Mouse (Mus musculus): Measurements from ENCODE around the gene Set.

Gene Set

GRCm38 (mm10) chr2:30062249-30063093, 5.3 kb downstream of the Set start:
- peak; percentile 81 for DNase-seq

DNA sequence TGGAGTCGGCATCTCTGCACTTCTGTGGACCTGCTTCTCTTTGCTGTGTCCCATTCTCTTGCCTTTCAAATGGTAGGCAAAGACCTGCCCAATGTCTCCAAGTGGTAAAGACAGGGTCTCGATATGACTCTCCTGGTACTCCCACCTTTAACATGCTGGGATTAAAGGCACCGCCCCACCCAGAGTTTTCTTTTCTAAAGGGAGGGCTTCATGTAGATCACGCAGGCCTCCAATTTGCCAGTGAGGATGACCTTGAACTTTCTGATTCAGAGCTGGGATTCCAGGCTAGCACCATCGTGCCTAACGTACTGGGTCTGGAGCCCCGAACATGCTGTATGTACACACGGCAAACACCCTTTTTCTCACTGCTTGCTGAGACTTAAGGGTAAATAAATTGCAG, 6.1 kb downstream of the Set start:
- DNase-seq: no peak

DNA sequence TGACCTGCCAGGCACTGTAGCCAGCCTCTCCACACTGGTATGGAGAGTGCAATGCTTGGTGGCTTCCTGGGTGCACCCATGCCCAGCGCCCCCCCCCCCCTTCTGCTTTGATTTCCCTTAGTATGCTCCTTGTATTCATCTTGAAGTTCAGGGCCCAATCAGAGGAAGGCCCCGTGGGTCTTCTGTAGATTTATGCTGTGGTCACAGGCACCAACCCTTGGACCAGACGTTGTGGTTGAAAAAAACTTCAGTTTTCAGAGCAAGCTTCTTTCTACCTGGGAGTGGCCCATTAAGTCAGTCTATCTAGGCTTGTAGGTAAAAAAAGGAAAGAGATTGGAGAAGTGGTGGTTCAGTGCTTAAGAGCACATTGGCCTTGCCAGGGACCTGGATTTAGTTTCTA, 6.6 kb downstream of the Set start:
- no peak for DNase-seq

- DNase-seq: no peak
Measured at GRCm38 (mm10) chr2:30064298-30064697, 7.1 kb downstream of the Set start.

- DNase-seq: peak; percentile 97
Measured at GRCm38 (mm10) chr2:30066046-30066901, 9.1 kb downstream of the Set start.

GRCm38 (mm10) chr2:30067031-30067888, 10.1 kb downstream of the Set start:
- DNase-seq: peak; percentile 39

DNA sequence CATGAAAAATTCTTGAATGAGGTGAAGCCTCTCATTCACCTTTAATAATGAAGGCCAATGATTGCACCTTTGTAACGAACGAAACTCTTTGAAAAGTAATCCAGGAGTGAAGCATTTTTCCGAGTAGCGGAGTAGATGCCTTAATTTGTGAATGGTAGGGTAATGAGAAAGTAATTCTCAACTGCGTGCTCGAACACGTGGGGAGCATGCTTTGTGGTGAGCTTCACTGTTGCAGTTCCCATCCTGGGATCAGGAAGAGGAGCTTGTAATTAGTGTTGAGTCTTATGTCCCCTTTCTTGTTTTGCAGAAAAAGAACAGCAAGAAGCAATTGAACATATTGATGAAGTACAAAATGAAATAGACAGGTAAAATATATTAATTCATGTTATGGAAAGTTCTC, 10.8 kb downstream of the Set start:
- DNase-seq: no peak

- DNase-seq: no peak
Measured at GRCm38 (mm10) chr2:30072875-30073274, 15.7 kb downstream of the Set start.

DNA sequence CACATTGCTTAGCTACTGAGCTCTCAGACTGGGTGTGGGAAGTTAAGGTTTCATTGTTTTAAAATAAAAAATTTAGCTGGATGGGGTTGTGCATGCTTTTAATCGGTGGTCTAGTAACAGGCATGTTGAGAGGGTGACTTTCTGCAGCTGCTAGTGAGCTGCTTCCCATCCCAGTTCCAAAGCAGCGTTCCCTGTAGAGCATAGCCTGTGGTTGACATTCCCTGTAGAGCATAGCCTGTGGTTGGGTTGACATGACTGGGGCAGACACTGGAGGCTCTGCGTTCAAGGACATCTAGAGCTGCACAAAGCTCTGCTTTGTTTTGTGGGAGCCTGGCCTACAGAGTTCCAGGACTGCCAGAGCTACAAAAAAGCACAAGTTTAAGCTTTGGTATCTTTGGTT, 16.1 kb downstream of the Set start:
- no peak for DNase-seq

DNA sequence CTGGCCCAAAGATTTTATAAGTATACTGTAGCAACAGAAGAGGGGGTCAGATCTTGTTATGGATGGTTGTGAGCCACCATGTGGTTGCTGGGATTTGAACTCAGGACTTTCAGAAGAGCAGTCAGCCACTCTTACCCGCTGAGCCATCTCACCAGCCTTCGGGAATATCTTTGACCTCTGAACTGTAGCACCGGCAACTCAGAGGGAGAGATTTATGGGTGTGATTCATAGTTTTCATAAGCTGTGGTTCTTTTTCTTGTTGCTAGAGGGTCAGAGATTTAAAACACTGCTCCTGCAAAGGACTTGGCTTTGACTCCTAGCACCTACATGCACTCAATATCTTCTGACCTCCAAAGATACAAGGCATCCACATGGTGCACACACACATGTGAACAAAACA, 18.4 kb downstream of the Set start:
- no peak for DNase-seq

DNA sequence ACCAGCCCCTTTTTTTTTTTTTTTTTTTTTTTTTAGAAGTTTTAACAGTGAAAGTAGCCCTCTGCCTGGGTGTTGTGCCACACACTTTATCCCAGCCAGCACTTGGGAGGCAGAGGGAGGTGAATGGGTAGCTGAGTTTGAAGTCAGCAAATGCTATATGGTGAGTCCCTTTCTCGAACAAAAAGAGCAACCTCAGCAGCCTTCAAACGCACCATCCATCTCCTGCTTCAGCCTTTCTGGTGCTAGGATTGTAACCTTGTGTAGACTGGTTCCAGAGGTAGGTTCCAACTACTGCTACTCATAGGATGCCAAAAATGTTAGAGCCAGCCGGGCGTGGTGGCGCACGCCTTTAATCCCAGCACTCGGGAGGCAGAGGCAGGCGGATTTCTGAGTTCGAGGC, 19.3 kb downstream of the Set start:
- no peak for DNase-seq

- no peak for DNase-seq
Measured at GRCm38 (mm10) chr2:30076959-30077358, 19.8 kb downstream of the Set start.

DNA sequence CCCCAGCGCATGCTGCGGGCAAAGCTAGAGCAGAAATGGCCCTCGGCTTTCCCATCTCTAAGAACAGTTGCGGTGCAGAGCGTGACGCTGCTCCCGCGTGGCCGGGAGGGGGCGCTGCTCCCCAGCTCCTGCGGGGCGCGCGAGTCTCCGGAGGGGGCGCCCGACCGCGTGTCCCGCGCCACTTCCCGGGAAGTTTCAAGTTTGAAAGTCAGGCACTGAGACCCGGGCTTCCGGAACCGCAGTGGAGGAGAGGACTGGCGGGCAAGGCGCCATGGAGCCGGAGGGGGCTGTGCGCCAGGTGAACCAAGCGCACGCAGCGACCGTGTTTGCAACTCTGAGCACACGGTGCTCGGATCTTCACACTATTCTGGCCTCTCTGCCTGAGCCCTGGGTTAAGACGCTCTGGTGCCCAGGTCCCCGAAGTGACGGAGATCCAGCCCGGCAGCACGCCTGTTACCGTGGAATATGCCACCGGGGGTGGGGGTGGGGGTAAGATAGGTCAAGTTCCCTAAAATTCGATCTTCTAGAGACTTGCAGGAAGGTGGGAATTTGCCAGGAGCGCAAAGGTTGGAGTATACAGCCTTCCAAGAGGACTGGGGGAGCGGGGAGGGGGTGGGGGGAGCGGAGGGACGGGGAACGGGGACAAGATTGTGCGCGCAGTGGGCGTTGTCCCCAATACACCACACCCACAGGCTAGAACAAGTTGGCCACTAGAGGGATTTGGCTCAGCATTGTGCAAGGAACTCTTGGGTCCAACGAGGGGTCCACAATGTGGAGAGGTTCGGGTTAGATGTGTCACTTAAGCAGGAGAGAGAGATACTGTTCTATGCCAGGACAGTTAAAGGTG, 20.5 kb downstream of the Set start, which contains the start of gene Pkn3:
Pkn3 (plus strand) TSS at position 183 of the 847 bp plus-strand sequence.
- peak; percentile 86 for DNase-seq

DNA sequence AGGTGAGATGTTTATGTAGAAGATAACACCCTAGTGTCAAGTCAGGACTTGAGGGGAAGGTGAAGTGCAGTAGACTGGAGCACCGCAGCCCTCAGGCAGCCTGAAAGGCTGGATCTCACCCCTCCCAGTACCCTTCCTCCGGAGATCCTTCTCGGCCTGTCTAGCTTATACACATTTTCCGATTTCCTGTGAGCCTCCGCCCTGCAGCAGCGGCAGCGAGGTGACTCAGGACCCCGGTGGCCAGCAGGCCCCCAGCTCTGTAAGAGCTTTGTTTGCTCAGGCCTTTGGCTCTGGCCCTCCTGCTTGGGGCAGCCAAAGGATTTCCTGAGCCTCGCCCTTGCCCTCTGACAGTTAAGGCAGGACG, 21.2 kb downstream of the Set start:
- DNase-seq: no peak

DNA sequence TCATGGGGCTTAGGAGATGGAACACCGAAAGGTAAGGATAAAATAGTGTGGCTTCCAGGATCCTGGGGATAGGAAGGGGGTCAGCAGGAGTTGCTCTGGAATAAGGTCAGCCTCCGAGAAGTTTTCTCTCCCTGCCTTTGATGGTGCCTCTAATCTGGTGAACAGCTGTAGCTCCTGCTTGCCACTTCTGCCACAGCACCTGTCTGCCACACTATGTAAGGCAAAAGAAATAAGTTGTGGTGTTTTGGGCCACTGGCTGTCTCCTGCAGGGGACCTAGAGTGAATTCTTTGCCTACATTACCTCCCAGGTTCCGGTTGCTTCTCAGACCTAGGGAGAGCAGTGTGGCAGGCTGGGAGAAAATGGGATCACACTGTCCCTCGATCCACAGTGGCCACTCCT, 21.6 kb downstream of the Set start:
- no peak for DNase-seq

DNA sequence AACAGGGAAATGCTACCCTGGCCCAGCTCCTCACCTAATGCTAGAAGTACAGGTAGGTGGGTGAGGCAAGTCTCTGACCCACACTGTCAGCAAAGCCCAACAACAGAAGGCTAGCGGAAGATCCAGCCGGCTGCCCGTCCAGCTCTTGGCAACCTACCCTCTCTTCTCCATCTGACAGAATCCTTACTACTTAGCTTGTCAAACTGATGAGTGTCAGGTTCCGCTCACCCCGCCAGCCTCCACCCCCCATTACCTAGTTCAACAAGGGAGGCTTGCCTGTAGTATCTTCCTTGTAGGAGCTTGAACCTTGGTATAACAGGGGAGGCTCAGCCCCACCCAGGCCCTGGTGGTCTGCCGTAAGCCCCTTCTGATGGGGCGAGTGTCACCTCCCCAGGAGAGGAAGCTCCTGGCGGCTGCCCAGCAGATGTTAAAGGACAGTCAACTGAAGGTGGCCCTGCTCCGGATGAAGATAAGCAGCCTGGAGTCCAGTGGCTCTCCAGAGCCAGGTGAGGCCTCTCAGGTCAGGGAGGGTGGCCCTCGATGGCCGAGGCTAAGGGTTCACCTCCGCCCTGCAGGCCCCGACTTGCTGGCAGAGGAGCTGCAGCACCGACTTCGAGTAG, 23.1 kb downstream of the Set start:
- no peak for DNase-seq

DNA sequence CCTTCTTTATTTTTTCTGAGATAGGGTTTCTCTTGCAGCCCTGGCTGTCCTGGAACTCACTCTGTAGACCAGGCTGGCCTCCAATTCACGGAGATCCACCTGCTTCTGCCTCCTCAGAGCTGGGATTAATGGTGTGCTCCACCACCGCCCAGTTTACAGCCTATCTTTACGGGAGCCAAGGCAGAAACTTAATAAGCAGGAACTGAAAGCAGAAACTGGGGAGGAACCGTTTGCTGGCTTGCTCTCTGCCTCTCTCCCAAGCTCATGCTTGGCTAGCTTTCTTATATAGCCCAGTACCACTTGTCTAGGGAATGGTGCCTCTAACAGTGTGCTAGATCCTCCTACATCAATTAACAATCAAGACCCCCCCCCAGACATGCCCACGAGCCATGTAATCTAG, 26.9 kb downstream of the Set start:
- no peak for DNase-seq

DNA sequence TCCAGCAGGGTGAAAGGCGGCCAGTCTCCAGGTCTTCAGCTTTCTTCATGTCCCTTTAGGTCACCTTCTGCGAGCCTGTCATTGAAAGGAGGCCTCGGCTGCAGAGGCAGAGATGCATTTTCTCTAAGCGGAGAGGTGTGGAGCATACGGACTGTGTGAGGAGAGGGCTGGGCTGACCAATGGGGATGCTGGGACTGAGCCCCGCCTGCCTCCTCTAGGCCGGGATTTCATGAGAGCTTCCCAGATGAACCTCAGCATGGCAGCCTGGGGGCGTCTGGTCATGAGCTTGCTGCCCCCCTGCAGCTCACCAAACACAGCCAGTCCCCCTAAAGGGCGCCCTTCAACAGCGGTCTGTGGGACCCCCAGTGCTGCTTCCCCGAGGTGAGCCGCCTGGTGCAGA, 27.5 kb downstream of the Set start:
- no peak for DNase-seq

GRCm38 (mm10) chr2:30087310-30087709, 30.1 kb downstream of the Set start:
- DNase-seq: no peak

DNA sequence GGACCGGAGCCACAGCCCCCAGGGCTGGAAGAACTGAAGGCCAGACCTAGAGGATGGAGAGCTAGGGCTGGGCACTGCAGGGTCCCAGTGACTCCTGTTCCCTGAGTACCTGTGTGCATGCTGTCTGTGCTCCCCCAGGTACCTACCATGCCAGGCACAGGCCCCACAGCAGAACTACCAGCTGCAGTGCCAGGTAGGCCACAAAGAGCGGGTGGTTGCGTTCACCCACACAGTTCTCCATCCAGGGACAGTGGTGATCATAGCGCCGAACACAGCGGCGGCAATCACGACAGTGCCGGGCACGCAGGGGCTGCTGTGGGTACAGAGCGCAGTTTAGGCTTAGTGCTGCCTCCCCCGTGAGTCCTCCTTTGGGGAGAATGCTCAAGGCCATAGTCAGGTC, 34.3 kb downstream of the Set start:
- no peak for DNase-seq

DNA sequence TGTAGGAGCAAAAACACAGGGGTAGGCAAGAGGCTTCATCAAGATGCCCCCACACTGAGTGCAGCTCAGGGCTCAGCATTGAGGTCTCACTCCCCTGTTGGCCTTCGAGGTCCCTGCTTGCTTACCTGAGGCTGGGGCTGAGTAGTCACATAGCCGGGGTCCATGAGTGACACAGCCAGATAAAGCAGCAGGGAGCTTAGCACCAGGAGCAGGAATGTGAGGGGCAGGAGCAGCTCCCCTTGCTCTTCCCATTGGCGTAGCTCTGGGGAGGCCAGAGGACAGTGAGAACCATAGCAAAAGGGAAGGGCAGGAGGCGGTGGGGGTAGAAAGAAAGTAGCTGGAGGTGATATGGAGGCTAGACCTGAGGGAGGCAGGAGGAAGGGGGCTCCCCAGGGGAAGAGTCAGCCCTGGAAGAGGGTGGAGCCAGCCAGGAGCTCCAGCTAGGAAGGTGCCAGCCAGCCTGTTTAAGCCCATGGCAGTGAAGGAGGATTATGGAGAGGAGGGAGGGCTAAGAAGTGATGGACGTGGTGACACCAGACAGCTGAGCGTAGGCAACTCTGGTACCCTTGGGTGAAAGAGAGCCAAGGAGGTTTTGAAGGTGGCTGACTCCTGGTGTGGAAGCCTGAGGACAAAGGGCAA, 35.2 kb downstream of the Set start:
- no peak for DNase-seq
